Mouse (Mus musculus): ENCODE results near the gene Ngef.

DNA sequence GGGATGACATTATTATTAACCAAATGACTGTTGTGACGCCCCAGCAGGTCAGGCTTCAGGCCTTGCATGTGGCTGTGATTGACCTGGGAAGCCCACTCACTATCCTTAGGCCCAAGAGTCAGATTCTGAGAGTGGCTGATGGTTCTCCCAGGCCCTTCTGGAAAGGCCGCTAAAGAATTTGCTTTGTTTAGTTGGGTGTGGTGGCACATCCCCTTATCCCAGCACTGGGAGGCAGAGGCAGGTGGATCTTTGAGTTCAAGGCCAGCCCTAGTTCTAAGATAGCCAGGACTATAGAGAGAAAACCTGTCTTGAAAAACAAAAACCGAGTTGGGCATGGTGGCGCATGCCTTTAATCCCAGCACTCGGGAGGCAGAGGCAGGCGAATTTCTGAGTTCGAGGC, 48.6 kb downstream of the Ngef start:
- TF ChIP-seq MXI1 (IDR thresholded peaks at IDR 0.05; ENCODE audit: low read depth, low read length) (no peak), RAD21 (IDR thresholded peaks at IDR 0.05; ENCODE audit: low read depth, low read length) (no peak), HCFC1 (IDR thresholded peaks at IDR 0.05; ENCODE audit: low read depth, low read length) (no peak), NRF1 (IDR thresholded peaks at IDR 0.05; ENCODE audit: insufficient read depth, low read depth, low read length, poor library complexity, severe bottlenecking) (no peak)

Measured in MEL (cell line).